Comparison of ENCODE assay signal across 7 mouse cellular contexts in genomic region chr3:94442951-94443596, GRCm38 (mm10). TPM values are rescaled to one million over a fixed set of nuclear protein-coding genes. Genes with fewer than 3 reads are reported as not detected.
DNase-seq lines count a peak whose midpoint lies in the region; ATAC-seq lines count a peak whose summit lies in the region.

Mrpl9 (plus strand) TSS chr3:94443318.

- H3K4me1 ChIP-seq in embryonic facial prominence, embryonic 11.5 days (ENCODE audit: control insufficient read depth, insufficient read depth, low read length) = no peaks in the 10 kb centered on the region
- no peaks in the 10 kb centered on the region for H3K4me1 ChIP-seq in limb, embryonic 11.5 days (ENCODE audit: control insufficient read depth, insufficient read depth, low read length)
- H3K4me1 ChIP-seq in midbrain, embryonic 14.5 days (ENCODE audit: control insufficient read depth, insufficient read depth, low read length) = 0 out of 2 replicates have a peak, but pooled peaks cover 5% of the 10 kb centered on the region

- DNase-seq in adrenal gland, postnatal 14 days = peak; percentile 97
- DNase-seq in embryonic facial prominence, embryonic 11.5 days (ENCODE audit: low spot score) = peak; percentile 96
- peak; percentile 99 for DNase-seq in heart, adult 11 months
- peak; percentile 94 for DNase-seq in kidney, adult 18-20 months
- peak; percentile 97 for DNase-seq in limb, embryonic 11.5 days (ENCODE audit: low spot score)
- peak; percentile 98 for DNase-seq in midbrain, embryonic 14.5 days
- DNase-seq in spleen, adult 18-20 months = peak; percentile 89 to 94

- no peaks in the 10 kb centered on the region for H3K27me3 ChIP-seq in embryonic facial prominence, embryonic 11.5 days (ENCODE audit: control insufficient read depth, insufficient read depth, low read length)
- no peaks in the 10 kb centered on the region for H3K27me3 ChIP-seq in limb, embryonic 11.5 days (ENCODE audit: control insufficient read depth, insufficient read depth, low read length)
- no peaks in the 10 kb centered on the region for H3K27me3 ChIP-seq in midbrain, embryonic 14.5 days (ENCODE audit: control insufficient read depth, insufficient read depth, low read length)

- under 1% methylated on average over 37 of the region's 39 CpGs for WGBS in embryonic facial prominence, embryonic 11.5 days
- WGBS in limb, embryonic 11.5 days = under 1% methylated on average over 39 of the region's 39 CpGs
- WGBS in midbrain, embryonic 14.5 days = under 1% methylated on average over 39 of the region's 39 CpGs

- peak within 1 kb of the TSS; percentile 83 for H3K4me2 ChIP-seq in embryonic facial prominence, embryonic 11.5 days (ENCODE audit: low read depth, low read length)
- H3K4me2 ChIP-seq in limb, embryonic 11.5 days (ENCODE audit: low read depth, severe bottlenecking) = peak within 1 kb of the TSS; percentile 74
- peak within 1 kb of the TSS; percentile 87 for H3K4me2 ChIP-seq in midbrain, embryonic 14.5 days (ENCODE audit: low read length)

- peak; percentile 98 for ATAC-seq in embryonic facial prominence, embryonic 11.5 days (replicated peaks; ENCODE audit: insufficient number of reproducible peaks, low FRiP score, low TSS enrichment, low read depth)
- peak; percentile 94 for ATAC-seq in limb, embryonic 11.5 days (ENCODE audit: insufficient number of reproducible peaks, low FRiP score, low TSS enrichment, low read depth)
- peak; percentile 98 for ATAC-seq in midbrain, embryonic 14.5 days (ENCODE audit: low FRiP score, low TSS enrichment)

- H3K9me3 ChIP-seq in embryonic facial prominence, embryonic 11.5 days (replicated peaks; ENCODE audit: control insufficient read depth, low read length) = no peaks in the 10 kb centered on the region
- H3K9me3 ChIP-seq in limb, embryonic 11.5 days (ENCODE audit: control insufficient read depth, low read length) = no peaks in the 10 kb centered on the region
- no peaks in the 10 kb centered on the region for H3K9me3 ChIP-seq in midbrain, embryonic 14.5 days (ENCODE audit: control insufficient read depth, low read length)

- H3K9ac ChIP-seq in embryonic facial prominence, embryonic 11.5 days (replicated peaks; ENCODE audit: low read length) = peak within 1 kb of the TSS; percentile 89
- H3K9ac ChIP-seq in limb, embryonic 11.5 days (ENCODE audit: low read length) = peak within 1 kb of the TSS; percentile 73
- H3K9ac ChIP-seq in midbrain, embryonic 14.5 days (replicated peaks; ENCODE audit: low read length) = peak within 1 kb of the TSS; percentile 93

- no peak within 1 kb of the TSS; the same call in 1 of the 2 replicates for H3K27ac ChIP-seq in embryonic facial prominence, embryonic 11.5 days (replicated peaks; ENCODE audit: low read depth, low read length)
- no peak within 1 kb of the TSS for H3K27ac ChIP-seq in limb, embryonic 11.5 days (replicated peaks; ENCODE audit: low read depth, low read length)
- H3K27ac ChIP-seq in midbrain, embryonic 14.5 days (replicated peaks; ENCODE audit: low read depth, low read length) = peak within 1 kb of the TSS; percentile 74

- peak within 1 kb of the TSS; percentile 91 for H3K4me3 ChIP-seq in embryonic facial prominence, embryonic 11.5 days (ENCODE audit: low read depth, low read length)
- peak within 1 kb of the TSS; percentile 99 for H3K4me3 ChIP-seq in limb, embryonic 11.5 days (ENCODE audit: low read depth, low read length)
- H3K4me3 ChIP-seq in midbrain, embryonic 14.5 days (replicated peaks; ENCODE audit: low read depth, low read length) = peak within 1 kb of the TSS; percentile 98

- H3K36me3 ChIP-seq in embryonic facial prominence, embryonic 11.5 days (replicated peaks; ENCODE audit: control insufficient read depth, insufficient read depth, low read depth, low read length) = peaks cover 7% of the 10 kb centered on the region
- H3K36me3 ChIP-seq in limb, embryonic 11.5 days (ENCODE audit: control insufficient read depth, insufficient read depth, low read length) = peaks cover 11% of the 10 kb centered on the region
- H3K36me3 ChIP-seq in midbrain, embryonic 14.5 days (ENCODE audit: control insufficient read depth, insufficient read depth, low read length) = peaks cover 34% of the 10 kb centered on the region

RNA-seq across cellular contexts. Expression of gene Mrpl9, which starts in this region (rescaled TPM):
- 87.6 and 87.8 TPM in 2 replicates for total RNA-seq in adrenal gland, postnatal 14 days (2021)
- polyA plus RNA-seq in embryonic facial prominence, embryonic 11.5 days (2014; fragmentation: Nextera tagmentation; extraction: Ambion mirVana) = 63.8 and 66.0 TPM in 2 replicates
- polyA plus RNA-seq in limb, embryonic 11.5 days (2014; fragmentation: Nextera tagmentation; extraction: Ambion mirVana) = 68.0 and 75.2 TPM in 2 replicates
- 52.6 and 54.1 TPM in 2 replicates for polyA plus RNA-seq in midbrain, embryonic 14.5 days (2014; fragmentation: Nextera tagmentation; extraction: Ambion mirVana)
